28 mouse cellular contexts compared by ENCODE assay signal in genomic region chr3:154382811-154383210, GRCm38 (mm10). TPM values are rescaled to one million over a fixed set of nuclear protein-coding genes. Genes with fewer than 3 reads are reported as not detected.
"Had no signal": no experiment of that assay in that cellular context is flagged by ENCODE, and none has a peak within 500 bp of the region (broad histone marks: within the 10 kb centered on the region; RNA-seq: fewer than 3 reads in every experiment).

No protein-coding gene starts in this region.

- H3K36me3 ChIP-seq: heart, embryonic 10.5 days; heart, embryonic 12.5 days; hindbrain, embryonic 10.5 days; hindbrain, embryonic 12.5 days; intestine, embryonic 15.5 days; limb, embryonic 12.5 days; liver, embryonic 13.5 days; liver, embryonic 15.5 days had no signal

- H3K4me3 ChIP-seq: gastrocnemius, adult 2 months; heart, embryonic 10.5 days; heart, embryonic 12.5 days; hindbrain, embryonic 10.5 days; hindbrain, embryonic 12.5 days; intestine, embryonic 15.5 days; layer of hippocampus, adult 2 months; left cerebral cortex, adult 2 months; limb, embryonic 12.5 days; liver, embryonic 13.5 days; liver, embryonic 15.5 days had no signal

- DNase-seq: gastrocnemius, adult 2 months; gastrocnemius, postnatal 10 days; gastrocnemius, postnatal 25 days; heart, adult 18-20 months; heart, postnatal 10 days; heart, postnatal 4 days; kidney, adult 18-20 months; kidney, adult 8-10 months; kidney, postnatal 10 days; kidney, postnatal 25 days; kidney, postnatal 4 days; liver; liver, embryonic 13.5 days had no signal

- H3K27ac ChIP-seq: gastrocnemius, adult 2 months; heart, embryonic 10.5 days; hindbrain, embryonic 10.5 days; hindbrain, embryonic 12.5 days; hindbrain, embryonic 14.5 days; intestine, embryonic 15.5 days; layer of hippocampus, adult 2 months; left cerebral cortex, adult 2 months; limb, embryonic 12.5 days; liver, embryonic 13.5 days; liver, embryonic 15.5 days had no signal

- H3K27me3 ChIP-seq: intestine, embryonic 15.5 days; liver, embryonic 13.5 days; liver, embryonic 15.5 days had no signal

- H3K9me3 ChIP-seq: heart, embryonic 10.5 days; hindbrain, embryonic 10.5 days; hindbrain, embryonic 12.5 days; intestine, embryonic 15.5 days; limb, embryonic 12.5 days; liver, embryonic 13.5 days; liver, embryonic 15.5 days had no signal

- ATAC-seq: hindbrain, embryonic 16.5 days; inflammation-experienced regulatory T-cells, adult 6 months; intestine, embryonic 15.5 days; intestine, postnatal 0 days had no signal

- H3K9ac ChIP-seq: heart, embryonic 12.5 days; hindbrain, embryonic 12.5 days; hindbrain, embryonic 14.5 days; intestine, embryonic 15.5 days; limb, embryonic 12.5 days; liver, embryonic 13.5 days; liver, embryonic 15.5 days had no signal

- H3K4me2 ChIP-seq: heart, embryonic 12.5 days; hindbrain, embryonic 12.5 days; hindbrain, embryonic 14.5 days; intestine, embryonic 15.5 days; limb, embryonic 12.5 days; liver, embryonic 11.5 days; liver, embryonic 13.5 days; liver, embryonic 15.5 days had no signal

- H3K4me1 ChIP-seq: intestine, embryonic 15.5 days; liver, embryonic 13.5 days; liver, embryonic 15.5 days had no signal

RNA-seq across cellular contexts. Expression of gene Lhx8, which starts 52.4 kb away (rescaled TPM):
- polyA plus RNA-seq: heart, embryonic 12.5 days; hindbrain, embryonic 14.5 days; inflammation-experienced regulatory T-cells, adult 6 months; intestine, postnatal 0 days; kidney, embryonic 14.5 days; liver, embryonic 13.5 days; liver, embryonic 15.5 days had no signal
